Mouse (Mus musculus) liver, postnatal 0 days (tissue): ENCODE data around the gene Ankle2.

ENCODE experiments used
- CTCF ChIP-seq: sonication (generic); IDR thresholded peaks from 2 replicates; pipeline ENCODE4 v1.5.1; 2016; ENCODE audit warnings: antibody characterized with exemption, low read depth
- EP300 ChIP-seq: IDR thresholded peaks from 2 replicates; pipeline ENCODE4 v1.6.1; 2016; ENCODE audit warnings: antibody characterized with exemption, low read depth, mild to moderate bottlenecking

DNA sequence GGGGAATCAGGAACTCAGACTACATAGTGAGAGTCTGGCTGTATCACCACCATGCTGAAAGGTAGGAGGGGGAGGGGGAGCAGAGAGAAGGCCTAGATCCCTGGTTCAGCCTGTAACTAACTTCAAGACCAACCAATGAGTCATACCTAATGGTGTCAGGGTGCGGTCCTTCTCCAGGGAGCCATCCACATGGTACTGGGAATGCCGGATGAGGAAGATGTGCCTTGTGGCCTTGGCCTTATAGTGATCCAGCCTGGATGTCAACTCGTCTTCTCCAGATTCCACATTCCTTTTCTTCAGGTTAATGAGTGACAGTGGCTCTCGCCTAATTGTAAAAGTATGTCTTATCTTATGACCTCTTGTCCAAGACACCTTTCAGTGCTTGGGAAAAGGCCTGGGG lies 36.1 kb downstream of the Ankle2 start:
- TF ChIP-seq EP300 (no peak), CTCF (no peak)
